Mouse (Mus musculus) ES-CJ7 (cell line): ENCODE results near the gene Rab39b.

Source experiments
- DNase-seq: peaks from one replicate; pipeline ENCODE4 v3.0.0; 2011; ENCODE audit warnings: low read depth, low spot score

Gene Rab39b

GRCm38 (mm10) chrX:75577582-75578324, at the start of gene Rab39b:
TSS of gene Rab39b (minus strand) at chrX:75578231.
- DNase-seq = peak; percentile 43

GRCm38 (mm10) chrX:75578539-75578938, 508 bp upstream of the Rab39b start:
- DNase-seq = no peak
